ENCODE assay signal across 14 mouse cellular contexts in genomic region chr19:53886576-53887370, GRCm38 (mm10). TPM values are rescaled to one million over a fixed set of nuclear protein-coding genes. Genes with fewer than 3 reads are reported as not detected.
DNase-seq lines count a peak whose midpoint lies in the region; ATAC-seq and TF ChIP-seq lines count a peak whose summit lies in the region.
"Had no signal": no experiment of that assay in that cellular context is flagged by ENCODE, and none has a peak within 500 bp of the region (broad histone marks: within the 10 kb centered on the region; RNA-seq: fewer than 3 reads in every experiment).

No protein-coding gene starts in this region.

- peak overlapping the region; percentile 41; the same call in 1 of the 2 replicates for H3K27ac ChIP-seq in heart, embryonic 16.5 days (ENCODE audit: low read length)
- peak overlapping the region; percentile 82 for H3K27ac ChIP-seq in liver, embryonic 14.5 days
- no peak overlapping the region for H3K27ac ChIP-seq in intestine, embryonic 15.5 days
- H3K27ac ChIP-seq: hindbrain, postnatal 0 days; kidney, embryonic 15.5 days had no signal

- no peak for TF ChIP-seq CTCF in liver, embryonic 14.5 days (IDR thresholded peaks at IDR 0.05; ENCODE audit: low read depth)

- no peak overlapping the region for H3K9ac ChIP-seq in heart, embryonic 16.5 days (ENCODE audit: low read length)
- H3K9ac ChIP-seq in liver, embryonic 14.5 days (replicated peaks), result peak overlapping the region; percentile 16
- no peak overlapping the region for H3K9ac ChIP-seq in intestine, embryonic 15.5 days
- H3K9ac ChIP-seq: kidney, embryonic 15.5 days had no signal

- no peak for ATAC-seq in heart, embryonic 16.5 days (replicated peaks; ENCODE audit: extremely low read depth, insufficient read depth, low FRiP score)
- peak; percentile 69 for ATAC-seq in liver, embryonic 14.5 days (ENCODE audit: insufficient read depth)
- no peak for ATAC-seq in intestine, embryonic 15.5 days
- ATAC-seq: forebrain, embryonic 14.5 days; hindbrain, postnatal 0 days had no signal

- H3K4me1 ChIP-seq in heart, embryonic 16.5 days (ENCODE audit: control insufficient read depth, insufficient read depth, low read length), result peaks cover 8% of the 10 kb centered on the region
- peaks cover 53 to 58% of the 10 kb centered on the region in 2 experiments for H3K4me1 ChIP-seq in liver, embryonic 14.5 days (replicated peaks; ENCODE audit: control insufficient read depth in 2 of 2, insufficient read depth in 2 of 2, low read length in 1 of 2)
- H3K4me1 ChIP-seq in intestine, embryonic 15.5 days (replicated peaks), result peaks cover 15% of the 10 kb centered on the region

- no peaks in the 10 kb centered on the region for H3K36me3 ChIP-seq in heart, embryonic 16.5 days (ENCODE audit: control insufficient read depth, insufficient read depth)
- H3K36me3 ChIP-seq in liver, embryonic 14.5 days (replicated peaks; ENCODE audit: control insufficient read depth, insufficient read depth, low read depth), result no peaks in the 10 kb centered on the region
- no peaks in the 10 kb centered on the region for H3K36me3 ChIP-seq in intestine, embryonic 15.5 days
- H3K36me3 ChIP-seq: kidney, embryonic 15.5 days had no signal

- no peak overlapping the region for H3K4me3 ChIP-seq in heart, embryonic 16.5 days (ENCODE audit: low read length)
- H3K4me3 ChIP-seq in liver, embryonic 14.5 days (ENCODE audit: insufficient read depth in 1 of 2, low read depth in 2 of 2, low read length in 2 of 2), result no peak overlapping the region
- H3K4me3 ChIP-seq in intestine, embryonic 15.5 days (replicated peaks), result no peak overlapping the region
- H3K4me3 ChIP-seq: kidney, embryonic 15.5 days had no signal

- peak; percentile 88 for TF ChIP-seq EP300 in liver, embryonic 14.5 days (IDR thresholded peaks at IDR 0.05; ENCODE audit: low read depth)

- no peaks in the 10 kb centered on the region for H3K27me3 ChIP-seq in heart, embryonic 16.5 days (ENCODE audit: control insufficient read depth, insufficient read depth, low read length)
- H3K27me3 ChIP-seq in liver, embryonic 14.5 days (ENCODE audit: control insufficient read depth, insufficient read depth, low read length), result no peaks in the 10 kb centered on the region
- no peaks in the 10 kb centered on the region for H3K27me3 ChIP-seq in intestine, embryonic 15.5 days (replicated peaks)
- H3K27me3 ChIP-seq: kidney, embryonic 15.5 days had no signal

- no peak overlapping the region for H3K4me2 ChIP-seq in heart, embryonic 16.5 days (ENCODE audit: low read depth, low read length)
- H3K4me2 ChIP-seq in liver, embryonic 14.5 days (ENCODE audit: low read depth), result no peak overlapping the region; the same call in 1 of the 2 replicates
- no peak overlapping the region for H3K4me2 ChIP-seq in intestine, embryonic 15.5 days (replicated peaks)
- H3K4me2 ChIP-seq: kidney, embryonic 15.5 days had no signal

- 71% methylated on average over 10 of the region's 10 CpGs for WGBS in heart, embryonic 16.5 days
- 31% methylated on average over 10 of the region's 10 CpGs for WGBS in liver, embryonic 14.5 days (ENCODE audit: insufficient replicate concordance)
- 80% methylated on average over 10 of the region's 10 CpGs for WGBS in intestine, embryonic 15.5 days

- intact Hi-C loops in heart, postnatal 36 days (cut with DNase I), result no loop called here
- intact Hi-C loops in gastrocnemius, postnatal 36 days (cut with DNase I), result no loop called here

- no peaks in the 10 kb centered on the region for H3K9me3 ChIP-seq in heart, embryonic 16.5 days (replicated peaks; ENCODE audit: control insufficient read depth, low read length)
- no peaks in the 10 kb centered on the region for H3K9me3 ChIP-seq in liver, embryonic 14.5 days (ENCODE audit: control insufficient read depth, low read length)
- no peaks in the 10 kb centered on the region for H3K9me3 ChIP-seq in intestine, embryonic 15.5 days
- H3K9me3 ChIP-seq: kidney, embryonic 15.5 days had no signal

- DNase-seq in heart, postnatal 36 days, result no peak
- peak; percentile 70 to 80 for DNase-seq in cerebellum, postnatal 14 days
- DNase-seq in liver, embryonic 14.5 days (ENCODE audit: low read depth in 3 of 3, low spot score in 3 of 3), result no peak
- DNase-seq in thymus, postnatal 25 days, result peak; percentile 70
- DNase-seq in urinary bladder, postnatal 25 days (ENCODE audit: low spot score), result no peak
- no peak for DNase-seq in gastrocnemius, postnatal 36 days
- DNase-seq: gastrocnemius, postnatal 25 days; lung, postnatal 4 days; right cerebral cortex, adult 18-20 months had no signal

RNA-seq across cellular contexts. Expression of gene Pdcd4, which starts 5.3 kb away (rescaled TPM):
- 32.0 and 37.9 TPM in 2 replicates for polyA plus RNA-seq in heart, embryonic 16.5 days (2015; fragmentation: Nextera tagmentation; extraction: Ambion mirVana)
- 10 to 100 TPM; 23.1 to 27.5 TPM for total RNA-seq in heart, postnatal 36 days (2021)
- 3.0 and 6.6 TPM in 2 replicates for polyA plus RNA-seq in liver, embryonic 14.5 days (2012; rRNA removed)
- 16.2 and 16.6 TPM in 2 replicates for polyA plus RNA-seq in liver, embryonic 14.5 days (2014; fragmentation: Nextera tagmentation; extraction: Ambion mirVana)
- 65.1 and 73.7 TPM in 2 replicates for polyA plus RNA-seq in intestine, embryonic 15.5 days (2015; fragmentation: Nextera tagmentation; extraction: Ambion mirVana)
- total RNA-seq in gastrocnemius, postnatal 36 days (2021), result 10 to 100 TPM; 13.6 to 15.8 TPM

RNA-seq across cellular contexts. Expression of gene Shoc2, which starts 57.3 kb away (rescaled TPM):
- 32.0 and 36.0 TPM in 2 replicates for polyA plus RNA-seq in heart, embryonic 16.5 days (2015; fragmentation: Nextera tagmentation; extraction: Ambion mirVana)
- total RNA-seq in heart, postnatal 36 days (2021), result 10 to 100 TPM; 28.6 to 29.1 TPM
- polyA plus RNA-seq in liver, embryonic 14.5 days (2012; rRNA removed), result 9.7 and 9.8 TPM in 2 replicates
- 18.9 and 21.1 TPM in 2 replicates for polyA plus RNA-seq in liver, embryonic 14.5 days (2014; fragmentation: Nextera tagmentation; extraction: Ambion mirVana)
- 37.5 and 42.9 TPM in 2 replicates for polyA plus RNA-seq in intestine, embryonic 15.5 days (2015; fragmentation: Nextera tagmentation; extraction: Ambion mirVana)
- total RNA-seq in gastrocnemius, postnatal 36 days (2021), result 10 to 100 TPM; 20.6 to 22.9 TPM

RNA-seq across cellular contexts. Expression of gene Bbip1, which starts 57.7 kb away (rescaled TPM):
- 57.6 and 73.1 TPM in 2 replicates for polyA plus RNA-seq in heart, embryonic 16.5 days (2015; fragmentation: Nextera tagmentation; extraction: Ambion mirVana)
- total RNA-seq in heart, postnatal 36 days (2021), result 10 to 100 TPM; 34.9 to 36.2 TPM
- polyA plus RNA-seq in liver, embryonic 14.5 days (2012; rRNA removed), result 14.3 and 26.6 TPM in 2 replicates
- 55.2 and 61.2 TPM in 2 replicates for polyA plus RNA-seq in liver, embryonic 14.5 days (2014; fragmentation: Nextera tagmentation; extraction: Ambion mirVana)
- polyA plus RNA-seq in intestine, embryonic 15.5 days (2015; fragmentation: Nextera tagmentation; extraction: Ambion mirVana), result 73.3 and 79.2 TPM in 2 replicates
- 10 to 100 TPM; 31.2 to 32.1 TPM for total RNA-seq in gastrocnemius, postnatal 36 days (2021)

Comparison
In these comparisons a context has a peak if more than half of its experiments do, and no peak if none do; other contexts are left out.
1. DNase-seq: peak in cerebellum, postnatal 14 days (2 of 2) and thymus, postnatal 25 days (single experiment); none in heart, postnatal 36 days (0 of 2), liver, embryonic 14.5 days (0 of 3), urinary bladder, postnatal 25 days (single experiment) and gastrocnemius, postnatal 36 days (0 of 2).